ENCODE assay signal across 12 mouse cellular contexts in genomic region chr10:87448257-87448656, GRCm38 (mm10). TPM values are rescaled to one million over a fixed set of nuclear protein-coding genes. Genes with fewer than 3 reads are reported as not detected.
DNase-seq lines count a peak whose midpoint lies in the region; ATAC-seq and TF ChIP-seq lines count a peak whose summit lies in the region.
"Had no signal": no experiment of that assay in that cellular context is flagged by ENCODE, and none has a peak within 500 bp of the region (broad histone marks: within the 10 kb centered on the region; RNA-seq: fewer than 3 reads in every experiment).

No protein-coding gene starts in this region.

- H3K9ac ChIP-seq in embryonic facial prominence, embryonic 13.5 days: no peak overlapping the region
- no peak overlapping the region for H3K9ac ChIP-seq in forebrain, embryonic 13.5 days
- H3K9ac ChIP-seq in hindbrain, embryonic 16.5 days (ENCODE audit: low read depth, low read length): no peak overlapping the region
- no peak overlapping the region for H3K9ac ChIP-seq in midbrain, embryonic 15.5 days
- H3K9ac ChIP-seq in heart, adult 2 months (ENCODE audit: low read depth, low read length): no peak overlapping the region

- no peak for ATAC-seq in embryonic facial prominence, embryonic 13.5 days (ENCODE audit: insufficient number of reproducible peaks, insufficient read depth, low FRiP score, low TSS enrichment, low read depth)
- no peak for ATAC-seq in forebrain, embryonic 13.5 days
- no peak for ATAC-seq in hindbrain, embryonic 16.5 days
- no peak for ATAC-seq in midbrain, embryonic 15.5 days (replicated peaks)

- H3K27ac ChIP-seq in embryonic facial prominence, embryonic 13.5 days: no peak overlapping the region
- H3K27ac ChIP-seq in forebrain, embryonic 13.5 days: peak overlapping the region; percentile 84
- no peak overlapping the region for H3K27ac ChIP-seq in hindbrain, embryonic 16.5 days (ENCODE audit: low read depth, low read length)
- peak overlapping the region; percentile 49 for H3K27ac ChIP-seq in midbrain, embryonic 15.5 days
- H3K27ac ChIP-seq in heart, adult 2 months: no peak overlapping the region
- H3K27ac ChIP-seq: gastrocnemius, adult 2 months had no signal

- no peaks in the 10 kb centered on the region for H3K27me3 ChIP-seq in embryonic facial prominence, embryonic 13.5 days
- no peaks in the 10 kb centered on the region for H3K27me3 ChIP-seq in forebrain, embryonic 13.5 days
- H3K27me3 ChIP-seq in hindbrain, embryonic 16.5 days (replicated peaks; ENCODE audit: control insufficient read depth, insufficient read depth, low read length): no peaks in the 10 kb centered on the region
- H3K27me3 ChIP-seq in midbrain, embryonic 15.5 days (replicated peaks): no peaks in the 10 kb centered on the region
- H3K27me3 ChIP-seq in heart, adult 2 months (ENCODE audit: control insufficient read depth, insufficient read depth, low read length): 0 out of 2 replicates have a peak, but pooled peaks cover 1% of the 10 kb centered on the region

- TF ChIP-seq CTCF in heart, adult 2 months (IDR thresholded peaks at IDR 0.05): no peak

- H3K4me2 ChIP-seq in embryonic facial prominence, embryonic 13.5 days: peak overlapping the region; percentile 55
- H3K4me2 ChIP-seq in forebrain, embryonic 13.5 days: peak overlapping the region; percentile 48
- H3K4me2 ChIP-seq in hindbrain, embryonic 16.5 days (ENCODE audit: low read length): peak overlapping the region; percentile 43
- H3K4me2 ChIP-seq in midbrain, embryonic 15.5 days: peak overlapping the region; percentile 39; the same call in 1 of the 2 replicates
- H3K4me2 ChIP-seq: liver, embryonic 11.5 days had no signal

- 49% methylated on average over 5 of the region's 5 CpGs for WGBS in embryonic facial prominence, embryonic 13.5 days
- WGBS in forebrain, embryonic 13.5 days: 14% methylated on average over 5 of the region's 5 CpGs
- 30% methylated on average over 5 of the region's 5 CpGs for WGBS in hindbrain, embryonic 16.5 days
- 23% methylated on average over 5 of the region's 5 CpGs for WGBS in midbrain, embryonic 15.5 days
- WGBS in heart, adult 2 months: 63% methylated on average over 5 of the region's 5 CpGs

- intact Hi-C loops in left cerebral cortex, postnatal 4 days (cut with DNase I): no loop called here
- intact Hi-C loops in heart, adult 2 months (cut with DNase I): no loop called here

- H3K9me3 ChIP-seq in embryonic facial prominence, embryonic 13.5 days: no peaks in the 10 kb centered on the region
- no peaks in the 10 kb centered on the region for H3K9me3 ChIP-seq in forebrain, embryonic 13.5 days (replicated peaks)
- no peaks in the 10 kb centered on the region for H3K9me3 ChIP-seq in hindbrain, embryonic 16.5 days (ENCODE audit: control insufficient read depth, low read length)
- no peaks in the 10 kb centered on the region for H3K9me3 ChIP-seq in midbrain, embryonic 15.5 days

- no peak overlapping the region for H3K4me3 ChIP-seq in embryonic facial prominence, embryonic 13.5 days
- H3K4me3 ChIP-seq in forebrain, embryonic 13.5 days: no peak overlapping the region
- no peak overlapping the region for H3K4me3 ChIP-seq in hindbrain, embryonic 16.5 days (ENCODE audit: low read length)
- H3K4me3 ChIP-seq in midbrain, embryonic 15.5 days: no peak overlapping the region
- H3K4me3 ChIP-seq in heart, adult 2 months: no peak overlapping the region
- H3K4me3 ChIP-seq: erythroblast, embryonic 14.5 days; gastrocnemius, adult 2 months had no signal

- TF ChIP-seq EP300 in heart, adult 2 months (IDR thresholded peaks at IDR 0.05; ENCODE audit: insufficient read depth, low read depth, low read length): no peak

- no peak for DNase-seq in cerebellum, postnatal 10 days
- no peak for DNase-seq in left cerebral cortex, postnatal 4 days
- DNase-seq in heart, adult 2 months: no peak
- DNase-seq: adrenal gland, adult 8-10 months; gastrocnemius, adult 2 months; spleen, adult 18-20 months had no signal

- no peaks in the 10 kb centered on the region for H3K36me3 ChIP-seq in embryonic facial prominence, embryonic 13.5 days
- no peaks in the 10 kb centered on the region for H3K36me3 ChIP-seq in forebrain, embryonic 13.5 days (ENCODE audit: poor library complexity, severe bottlenecking)
- H3K36me3 ChIP-seq in hindbrain, embryonic 16.5 days (ENCODE audit: control insufficient read depth, insufficient read depth, low read length): no peaks in the 10 kb centered on the region
- H3K36me3 ChIP-seq in midbrain, embryonic 15.5 days (replicated peaks): no peaks in the 10 kb centered on the region
- no peaks in the 10 kb centered on the region for H3K36me3 ChIP-seq in heart, adult 2 months (ENCODE audit: control insufficient read depth, insufficient read depth, low read length)

- peaks cover 15% of the 10 kb centered on the region for H3K4me1 ChIP-seq in embryonic facial prominence, embryonic 13.5 days
- peaks cover 40% of the 10 kb centered on the region for H3K4me1 ChIP-seq in forebrain, embryonic 13.5 days
- peaks cover 10% of the 10 kb centered on the region for H3K4me1 ChIP-seq in hindbrain, embryonic 16.5 days (ENCODE audit: control insufficient read depth, insufficient read depth, low read depth, low read length)
- H3K4me1 ChIP-seq in midbrain, embryonic 15.5 days: peaks cover 11% of the 10 kb centered on the region; the same call in 1 of the 2 replicates
- H3K4me1 ChIP-seq in heart, adult 2 months (ENCODE audit: control insufficient read depth, insufficient read depth, low read length): no peaks in the 10 kb centered on the region

- H3K79me2 ChIP-seq in heart, adult 2 months (replicated peaks; ENCODE audit: control insufficient read depth, insufficient read depth, low read length): no peaks in the 10 kb centered on the region

- TF ChIP-seq POLR2A in heart, adult 2 months (IDR thresholded peaks at IDR 0.05; ENCODE audit: insufficient read depth, low read depth, low read length): no peak

RNA-seq across cellular contexts. Expression of gene Ascl1, which starts 45.2 kb away (rescaled TPM):
- 1.4 and 1.8 TPM in 2 replicates for polyA plus RNA-seq in embryonic facial prominence, embryonic 13.5 days (2015; fragmentation: Nextera tagmentation; extraction: Ambion mirVana)
- polyA plus RNA-seq in forebrain, embryonic 13.5 days (2015; fragmentation: Nextera tagmentation; extraction: Ambion mirVana): 32.1 and 33.9 TPM in 2 replicates
- polyA plus RNA-seq in hindbrain, embryonic 16.5 days (2015; fragmentation: Nextera tagmentation; extraction: Ambion mirVana): 6.3 and 9.6 TPM in 2 replicates
- polyA plus RNA-seq in midbrain, embryonic 15.5 days (2015; fragmentation: Nextera tagmentation; extraction: Ambion mirVana): 12.6 and 15.6 TPM in 2 replicates
- 10 to 100 TPM; 17.1 to 17.9 TPM for total RNA-seq in left cerebral cortex, postnatal 4 days (2021)
- under 1 TPM in 1 of 2 experiments, not detected in 1; 0.10 TPM for total RNA-seq in heart, adult 2 months (2021)
- 0.06 TPM in 1 of 2 replicates, not detected in the other for polyA plus RNA-seq in heart, adult 2 months (2012; rRNA removed)
- total RNA-seq: gastrocnemius, adult 2 months had no signal
- polyA plus RNA-seq: erythroblast, embryonic 14.5 days had no signal

Comparison
In these comparisons a context has a peak if more than half of its experiments do, and no peak if none do; other contexts are left out.
1. H3K27ac ChIP-seq: peak in forebrain, embryonic 13.5 days (single experiment) and midbrain, embryonic 15.5 days (single experiment); none in embryonic facial prominence, embryonic 13.5 days (single experiment), hindbrain, embryonic 16.5 days (single experiment) and heart, adult 2 months (single experiment).
2. Peak in every context shown above with its lines, with median percentiles within 50 percentile points of each other: H3K4me2 ChIP-seq.